Mouse (Mus musculus) hematopoietic stem cell, adult 5-6 weeks (primary cell): Measurements from ENCODE around the gene Pard6a. TPM values are rescaled to one million over a fixed set of nuclear protein-coding genes. Genes with fewer than 3 reads are reported as not detected.

Source experiments
- ATAC-seq, 2 experiments: fragments of 125-278 bp in 1 of 2; replicated peaks in 1 of 2; 2 replicates each; pipeline ENCODE4 v1.8.0; 2016 to 2017; ENCODE audit warnings: inconsistent platforms in 2 of 2, mild to moderate bottlenecking in 2 of 2, moderate number of reproducible peaks in 2 of 2, low read depth in 1 of 2, moderate TSS enrichment in 1 of 2; ENCODE audit not compliant: low FRiP score in 2 of 2, poor library complexity in 2 of 2, severe bottlenecking in 2 of 2, insufficient read depth in 1 of 2, low TSS enrichment in 1 of 2
- total RNA-seq: library from RNA; stranded (forward); fragments of 172-1452, 232-1000 nt; gene quantifications from 2 replicates; pipeline ENCODE4 v1.2.3, GENCODE M21; 2017

Pard6a gene
- total RNA-seq, result 22.8 and 66.2 TPM in 2 replicates

GRCm38 (mm10) chr8:105700966-105701824, at the start of gene Pard6a, which contains the start of gene Acd:
Pard6a (plus strand) TSS chr8:105701148.
Acd (minus strand) TSS chr8:105701102.
- ATAC-seq, result peak; percentile 71 to 78

GRCm38 (mm10) chr8:105657641-105658040, 43.3 kb upstream of the Pard6a start:
- ATAC-seq, result no peak

- peak; percentile 66 to 75; a peak in 3 of 4 replicates for ATAC-seq
Observed at GRCm38 (mm10) chr8:105661167-105661566, 39.8 kb upstream of the Pard6a start.

- no peak for ATAC-seq
Observed at GRCm38 (mm10) chr8:105677891-105678290, 23.1 kb upstream of the Pard6a start.

GRCm38 (mm10) chr8:105685325-105685724, 15.6 kb upstream of the Pard6a start:
- ATAC-seq, result no peak

GRCm38 (mm10) chr8:105685796-105686308, 15.1 kb upstream of the Pard6a start, which contains the start of gene Carmil2:
Carmil2 (plus strand) TSS chr8:105686274.
- ATAC-seq, result peak; percentile 74 to 82

- 0 out of 4 replicates have a peak, but pooled peaks of 1 of the 2 experiments have one; percentile 11 for ATAC-seq
Observed at GRCm38 (mm10) chr8:105686551-105686950, 14.4 kb upstream of the Pard6a start.

- no peak for ATAC-seq
Observed at GRCm38 (mm10) chr8:105687512-105687911, 13.4 kb upstream of the Pard6a start.

- ATAC-seq, result no peak
Observed at GRCm38 (mm10) chr8:105688242-105688752, 12.7 kb upstream of the Pard6a start.

- no peak for ATAC-seq
Observed at GRCm38 (mm10) chr8:105689256-105689982, 11.5 kb upstream of the Pard6a start.

- ATAC-seq, result no peak
Observed at GRCm38 (mm10) chr8:105689983-105690360, 11.0 kb upstream of the Pard6a start.

- ATAC-seq, result no peak
Observed at GRCm38 (mm10) chr8:105690978-105691377, 10.0 kb upstream of the Pard6a start.

- ATAC-seq, result no peak
Observed at GRCm38 (mm10) chr8:105692449-105693182, 8.3 kb upstream of the Pard6a start.

- ATAC-seq, result no peak
Observed at GRCm38 (mm10) chr8:105693648-105694047, 7.3 kb upstream of the Pard6a start.

- no peak for ATAC-seq
Observed at GRCm38 (mm10) chr8:105694051-105694799, 6.7 kb upstream of the Pard6a start.

GRCm38 (mm10) chr8:105695080-105695780, 5.7 kb upstream of the Pard6a start:
- ATAC-seq, result no peak
